Mouse (Mus musculus): ENCODE data around the gene Tekt1. TPM values are rescaled to one million over a fixed set of nuclear protein-coding genes. Genes with fewer than 3 reads are reported as not detected.

Gene Tekt1
- polyA plus RNA-seq, 1 experiment = not detected

GRCm38 (mm10) chr11:72311355-72312001, 50.8 kb downstream of the Tekt1 start:
- Histone ChIP-seq H3K4me3 (ENCODE audit: insufficient read depth, low read depth, low read length) (no peak overlapping the region), H3K27ac (ENCODE audit: insufficient read depth, low read depth, low read length) (no peak overlapping the region), H3K4me1 (ENCODE audit: control insufficient read depth, insufficient read depth, low read length) (peaks cover 7% of the 10 kb centered on the region)
- TF ChIP-seq POLR2A (IDR thresholded peaks at IDR 0.05; ENCODE audit: insufficient read depth, low read depth, low read length) (no peak), CTCF (IDR thresholded peaks at IDR 0.05; ENCODE audit: insufficient read depth, low read depth, low read length) (no peak)
- WGBS = 61% methylated on average over 10 of the region's 10 CpGs

- Histone ChIP-seq H3K27ac (ENCODE audit: insufficient read depth, low read depth, low read length) (no peak overlapping the region), H3K4me3 (ENCODE audit: insufficient read depth, low read depth, low read length) (no peak overlapping the region), H3K4me1 (ENCODE audit: control insufficient read depth, insufficient read depth, low read length) (peaks cover 7% of the 10 kb centered on the region)
- TF ChIP-seq CTCF (IDR thresholded peaks at IDR 0.05; ENCODE audit: insufficient read depth, low read depth, low read length) (no peak), POLR2A (IDR thresholded peaks at IDR 0.05; ENCODE audit: insufficient read depth, low read depth, low read length) (no peak)
- 89% methylated on average over 4 of the region's 4 CpGs for WGBS
Observed at GRCm38 (mm10) chr11:72310491-72310890, 51.8 kb downstream of the Tekt1 start.

DNA sequence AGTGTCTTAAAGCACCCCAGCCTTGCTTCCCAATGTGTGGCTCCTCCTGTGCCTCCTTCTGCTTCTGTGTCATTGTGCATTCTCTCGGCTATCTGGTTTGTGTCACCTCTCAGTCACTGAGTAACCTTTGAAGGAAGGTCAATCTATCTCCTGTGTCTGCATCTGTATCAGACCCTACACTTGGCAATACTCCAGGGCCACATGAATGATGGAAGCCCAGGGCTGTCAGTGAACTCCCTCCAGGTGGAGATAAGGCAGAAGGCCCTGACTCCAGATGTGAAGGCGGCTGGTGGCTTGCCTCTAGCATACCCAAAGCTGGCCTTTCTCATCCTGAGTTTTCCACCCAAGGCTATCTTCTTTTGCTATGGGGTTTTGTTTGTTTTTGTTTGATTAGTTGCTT, 53.3 kb downstream of the Tekt1 start:
- H3K27ac ChIP-seq (ENCODE audit: insufficient read depth, low read depth, low read length) = no peak overlapping the region
- 83% methylated on average over 2 of the region's 2 CpGs for WGBS
- no peak for TF ChIP-seq POLR2A (IDR thresholded peaks at IDR 0.05; ENCODE audit: insufficient read depth, low read depth, low read length)
- no peak for TF ChIP-seq CTCF (IDR thresholded peaks at IDR 0.05; ENCODE audit: insufficient read depth, low read depth, low read length)

GRCm38 (mm10) chr11:72307461-72307860, 54.8 kb downstream of the Tekt1 start:
- Histone ChIP-seq H3K27ac (ENCODE audit: insufficient read depth, low read depth, low read length) (no peak overlapping the region), H3K4me1 (ENCODE audit: control insufficient read depth, insufficient read depth, low read length) (0 out of 2 replicates have a peak, but pooled peaks cover 5% of the 10 kb centered on the region), H3K4me3 (ENCODE audit: insufficient read depth, low read depth, low read length) (no peak overlapping the region)
- 55% methylated on average over 5 of the region's 5 CpGs for WGBS
- TF ChIP-seq CTCF (IDR thresholded peaks at IDR 0.05; ENCODE audit: insufficient read depth, low read depth, low read length) (no peak), POLR2A (IDR thresholded peaks at IDR 0.05; ENCODE audit: insufficient read depth, low read depth, low read length) (no peak)

More for the DNA sequence above, 53.3 kb downstream of the Tekt1 start:
- peaks cover 1% of the 10 kb centered on the region; the same call in 1 of the 2 replicates for H3K4me1 ChIP-seq (ENCODE audit: control insufficient read depth, insufficient read depth, low read length)
- H3K4me3 ChIP-seq (ENCODE audit: insufficient read depth, low read depth, low read length) = no peak overlapping the region

DNA sequence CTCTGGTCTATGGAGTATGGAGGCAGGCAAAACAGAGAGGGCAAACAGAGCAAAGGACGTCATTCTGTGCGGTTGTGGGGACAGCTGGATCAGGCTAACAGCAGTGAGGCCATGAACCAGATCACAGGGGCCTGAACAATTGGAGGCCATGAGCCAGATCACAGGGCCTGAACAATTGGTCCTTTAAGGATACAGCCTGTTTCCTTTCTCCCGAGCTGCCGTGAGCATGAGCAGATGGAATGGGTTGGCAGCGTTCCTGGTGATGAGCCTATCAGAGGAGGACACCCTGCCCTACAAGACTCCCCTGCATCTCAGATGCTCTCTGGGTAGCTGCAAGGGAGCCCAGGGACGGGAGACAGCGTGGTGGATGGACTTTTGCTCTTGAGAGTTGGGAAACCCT, 60.0 kb downstream of the Tekt1 start:
- 81% methylated on average over 7 of the region's 7 CpGs for WGBS
- H3K4me3 ChIP-seq (ENCODE audit: insufficient read depth, low read depth, low read length) = no peak overlapping the region
- peak overlapping the region; percentile 11; the same call in 1 of the 2 replicates for H3K27ac ChIP-seq (ENCODE audit: insufficient read depth, low read depth, low read length)

DNA sequence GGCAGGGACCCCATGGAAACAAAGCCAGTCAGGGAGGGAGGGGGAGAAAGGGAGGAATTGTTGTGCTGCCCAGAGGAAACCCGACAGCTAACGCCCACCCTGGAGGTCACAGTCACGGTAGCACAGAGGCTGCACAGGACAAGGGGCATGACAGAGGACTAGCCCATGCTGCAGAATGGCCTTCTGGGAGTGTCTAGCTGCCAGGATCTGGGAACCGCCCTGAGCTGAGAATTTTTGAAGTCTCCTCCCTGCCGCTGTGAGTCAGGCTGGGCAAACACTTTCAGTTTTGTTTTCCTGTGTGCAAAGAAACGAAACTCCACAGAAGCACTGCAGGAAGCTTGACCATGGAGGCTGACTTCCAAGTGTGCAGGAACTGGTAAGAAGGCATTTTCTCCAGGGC, 60.9 kb downstream of the Tekt1 start, which contains the start of gene Xaf1:
Gene Xaf1 (plus strand): TSS at position 296 of the 400 bp plus-strand sequence.
- TF ChIP-seq CTCF (IDR thresholded peaks at IDR 0.05; ENCODE audit: insufficient read depth, low read depth, low read length) (no peak), POLR2A (IDR thresholded peaks at IDR 0.05; ENCODE audit: insufficient read depth, low read depth, low read length) (no peak)
- 11% methylated on average over 6 of the region's 6 CpGs for WGBS
- peaks cover 7% of the 10 kb centered on the region; the same call in 1 of the 2 replicates for H3K4me1 ChIP-seq (ENCODE audit: control insufficient read depth, insufficient read depth, low read length)
- peak within 1 kb of the TSS; percentile 27 for H3K27ac ChIP-seq (ENCODE audit: insufficient read depth, low read depth, low read length)
- peak within 1 kb of the TSS; percentile 12 for H3K4me3 ChIP-seq (ENCODE audit: insufficient read depth, low read depth, low read length)

More for the DNA sequence above, 60.0 kb downstream of the Tekt1 start:
- TF ChIP-seq POLR2A (IDR thresholded peaks at IDR 0.05; ENCODE audit: insufficient read depth, low read depth, low read length) (no peak), CTCF (IDR thresholded peaks at IDR 0.05; ENCODE audit: insufficient read depth, low read depth, low read length) (no peak)
- peaks cover 7% of the 10 kb centered on the region; the same call in 1 of the 2 replicates for H3K4me1 ChIP-seq (ENCODE audit: control insufficient read depth, insufficient read depth, low read length)

Other genes with a start within 250 kb of the Tekt1 start
- not detected in 2 replicates for gene Pitpnm3, start 226.7 kb downstream of the Tekt1 start, polyA plus RNA-seq (2012; ENCODE audit: insufficient read depth, insufficient read length, low replicate concordance, missing spikeins)
- not detected in 2 replicates for gene Gm43951, start 155.6 kb downstream of the Tekt1 start, polyA plus RNA-seq (2012; ENCODE audit: insufficient read depth, insufficient read length, low replicate concordance, missing spikeins)
- not detected in 2 replicates for gene 4933427D14Rik, start 155.0 kb downstream of the Tekt1 start, polyA plus RNA-seq (2012; ENCODE audit: insufficient read depth, insufficient read length, low replicate concordance, missing spikeins)
- not detected in 2 replicates for gene Txndc17, start 154.9 kb downstream of the Tekt1 start, polyA plus RNA-seq (2012; ENCODE audit: insufficient read depth, insufficient read length, low replicate concordance, missing spikeins)
- gene Med31, start 146.8 kb downstream of the Tekt1 start, polyA plus RNA-seq (2012; ENCODE audit: insufficient read depth, insufficient read length, low replicate concordance, missing spikeins) = not detected in 2 replicates
- not detected in 2 replicates for gene Slc13a5, start 95.2 kb downstream of the Tekt1 start, polyA plus RNA-seq (2012; ENCODE audit: insufficient read depth, insufficient read length, low replicate concordance, missing spikeins)
- not detected in 2 replicates for gene Xaf1, start 60.8 kb downstream of the Tekt1 start, polyA plus RNA-seq (2012; ENCODE audit: insufficient read depth, insufficient read length, low replicate concordance, missing spikeins)
- gene Fbxo39, start 48.0 kb downstream of the Tekt1 start, polyA plus RNA-seq (2012; ENCODE audit: insufficient read depth, insufficient read length, low replicate concordance, missing spikeins) = not detected in 2 replicates
- not detected in 2 replicates for gene Smtnl2, start 49.3 kb upstream of the Tekt1 start, polyA plus RNA-seq (2012; ENCODE audit: insufficient read depth, insufficient read length, low replicate concordance, missing spikeins)
- not detected in 2 replicates for gene Ggt6, start 73.1 kb upstream of the Tekt1 start, polyA plus RNA-seq (2012; ENCODE audit: insufficient read depth, insufficient read length, low replicate concordance, missing spikeins)
- gene Mybbp1a, start 78.9 kb upstream of the Tekt1 start, polyA plus RNA-seq (2012; ENCODE audit: insufficient read depth, insufficient read length, low replicate concordance, missing spikeins) = not detected in 2 replicates
- not detected in 2 replicates for gene Spns2, start 127.5 kb upstream of the Tekt1 start, polyA plus RNA-seq (2012; ENCODE audit: insufficient read depth, insufficient read length, low replicate concordance, missing spikeins)
- gene Spns3, start 188.1 kb upstream of the Tekt1 start, polyA plus RNA-seq (2012; ENCODE audit: insufficient read depth, insufficient read length, low replicate concordance, missing spikeins) = not detected in 2 replicates
- not detected in 2 replicates for gene Ube2g1, start 244.8 kb upstream of the Tekt1 start, polyA plus RNA-seq (2012; ENCODE audit: insufficient read depth, insufficient read length, low replicate concordance, missing spikeins)